Mouse (Mus musculus) hindbrain, embryonic 10.5 days (tissue): ENCODE measurements around the gene Rbm20. TPM values are rescaled to one million over a fixed set of nuclear protein-coding genes. Genes with fewer than 3 reads are reported as not detected.
"Not testable (repeated sequence)": the region's sequence is repeated elsewhere in the genome, so short reads cannot be mapped to it uniquely, and the experiment has no call there.

ENCODE experiments used
- DNase-seq: peaks from one replicate; pipeline ENCODE4 v3.0.0-alpha.2; 2017; ENCODE audit warnings: low spot score
- H3K27ac ChIP-seq: fragments of 300-500 bp; sonication (generic); 2 replicates; pipeline ENCODE4 v1.5.1; 2016; ENCODE audit warnings: mild to moderate bottlenecking, moderate library complexity
- H3K27me3 ChIP-seq: fragments of 300-500 bp; sonication (generic); 2 replicates; pipeline ENCODE4 v1.6.1; 2016; ENCODE audit warnings: mild to moderate bottlenecking; ENCODE audit not compliant: poor library complexity, insufficient read depth, severe bottlenecking
- H3K36me3 ChIP-seq: fragments of 300-500 bp; sonication (generic); 2 replicates; pipeline ENCODE4 v1.6.1; 2016; ENCODE audit warnings: mild to moderate bottlenecking, moderate library complexity
- H3K4me1 ChIP-seq: fragments of 300-500 bp; sonication (generic); replicated peaks from 2 replicates; pipeline ENCODE4 v1.6.1; 2016; ENCODE audit warnings: mild to moderate bottlenecking
- H3K4me3 ChIP-seq: fragments of 300-500 bp; sonication (generic); 2 replicates; pipeline ENCODE4 v1.5.1; 2016; ENCODE audit warnings: mild to moderate bottlenecking, moderate library complexity
- H3K9me3 ChIP-seq: fragments of 300-500 bp; sonication (generic); 2 replicates; pipeline ENCODE4 v1.6.1; 2016; ENCODE audit warnings: mild to moderate bottlenecking, moderate library complexity
- WGBS: fragments of 180-500 bp; shearing (Covaris S2); methylation state at CpG from one replicate; pipeline ENCODE4 v1.1.7; 2016; 5-methylcytosine and 5-hydroxymethylcytosine counted together
- polyA plus RNA-seq: library from polyadenylated mRNA; unstranded; fragments of >200 nt; fragmentation: Nextera tagmentation; extraction: Ambion mirVana; gene quantifications from 2 replicates; pipeline ENCODE4 v1.2.1, GENCODE M21; 2016

Rbm20 gene
- polyA plus RNA-seq, 1 experiment from 2014 or later, result 1.1 TPM

GRCm38 (mm10) chr19:53793994-53794890 lies 117.1 kb downstream of the Rbm20 start:
- Histone ChIP-seq H3K4me1 (peaks cover 5% of the 10 kb centered on the region; the same call in 1 of the 2 replicates), H3K4me3 (no peak overlapping the region), H3K36me3 (no peaks in the 10 kb centered on the region), H3K27ac (no peak overlapping the region), H3K9me3 (no peaks in the 10 kb centered on the region), H3K27me3 (no peaks in the 10 kb centered on the region)
- 85% methylated on average over 23 of the region's 23 CpGs for WGBS
- no peak for DNase-seq

- no peaks in the 10 kb centered on the region for H3K27me3 ChIP-seq
- no peak for DNase-seq
- no peaks in the 10 kb centered on the region for H3K36me3 ChIP-seq
- no peak overlapping the region for H3K4me3 ChIP-seq
- no peak overlapping the region for H3K27ac ChIP-seq
- no peaks in the 10 kb centered on the region for H3K9me3 ChIP-seq
- H3K4me1 ChIP-seq, result peaks cover 8% of the 10 kb centered on the region; the same call in 1 of the 2 replicates
- 80% methylated on average over 4 of the region's 4 CpGs for WGBS
Observed at GRCm38 (mm10) chr19:53794996-53795395, 117.9 kb downstream of the Rbm20 start.

- H3K9me3 ChIP-seq, result no peaks in the 10 kb centered on the region
- H3K27me3 ChIP-seq, result no peaks in the 10 kb centered on the region
- 86% methylated on average over 5 of the region's 5 CpGs for WGBS
- no peaks in the 10 kb centered on the region for H3K36me3 ChIP-seq
- H3K4me1 ChIP-seq, result peaks cover 14% of the 10 kb centered on the region; the same call in 1 of the 2 replicates
- DNase-seq, result no peak
- no peak overlapping the region for H3K27ac ChIP-seq
- no peak overlapping the region for H3K4me3 ChIP-seq
Observed at GRCm38 (mm10) chr19:53796020-53796419, 118.9 kb downstream of the Rbm20 start.

GRCm38 (mm10) chr19:53797770-53798169 lies 120.7 kb downstream of the Rbm20 start:
- WGBS, result 85% methylated on average over 10 of the region's 10 CpGs
- Histone ChIP-seq H3K4me1 (peaks cover 14% of the 10 kb centered on the region; the same call in 1 of the 2 replicates), H3K27ac (no peak overlapping the region), H3K9me3 (no peaks in the 10 kb centered on the region), H3K4me3 (no peak overlapping the region), H3K27me3 (no peaks in the 10 kb centered on the region), H3K36me3 (no peaks in the 10 kb centered on the region)
- no peak for DNase-seq

- H3K27ac ChIP-seq, result no peak overlapping the region; the same call in 1 of the 2 replicates
- no peaks in the 10 kb centered on the region for H3K9me3 ChIP-seq
- no peak overlapping the region for H3K4me3 ChIP-seq
- no peaks in the 10 kb centered on the region for H3K27me3 ChIP-seq
- no peaks in the 10 kb centered on the region for H3K36me3 ChIP-seq
- no peak for DNase-seq
- peaks cover 14% of the 10 kb centered on the region; the same call in 1 of the 2 replicates for H3K4me1 ChIP-seq
- WGBS, result 79% methylated on average over 11 of the region's 11 CpGs
Observed at GRCm38 (mm10) chr19:53799885-53800284, 122.8 kb downstream of the Rbm20 start.

GRCm38 (mm10) chr19:53800365-53800999 lies 123.4 kb downstream of the Rbm20 start:
- H3K27me3 ChIP-seq, result no peaks in the 10 kb centered on the region
- peaks cover 14% of the 10 kb centered on the region; the same call in 1 of the 2 replicates for H3K4me1 ChIP-seq
- 74% methylated on average over 15 of the region's 15 CpGs for WGBS
- H3K36me3 ChIP-seq, result no peaks in the 10 kb centered on the region
- no peak overlapping the region for H3K4me3 ChIP-seq
- H3K9me3 ChIP-seq, result no peaks in the 10 kb centered on the region
- DNase-seq, result no peak
- no peak overlapping the region for H3K27ac ChIP-seq

GRCm38 (mm10) chr19:53801380-53801779 lies 124.3 kb downstream of the Rbm20 start:
- Histone ChIP-seq H3K27ac (no peak overlapping the region), H3K4me1 (peaks cover 19% of the 10 kb centered on the region), H3K4me3 (no peak overlapping the region), H3K27me3 (no peaks in the 10 kb centered on the region), H3K9me3 (no peaks in the 10 kb centered on the region), H3K36me3 (no peaks in the 10 kb centered on the region)
- WGBS, result 93% methylated on average over 5 of the region's 5 CpGs
- no peak for DNase-seq

GRCm38 (mm10) chr19:53801789-53802683 lies 124.9 kb downstream of the Rbm20 start:
- no peaks in the 10 kb centered on the region for H3K9me3 ChIP-seq
- no peak overlapping the region for H3K4me3 ChIP-seq
- H3K36me3 ChIP-seq, result no peaks in the 10 kb centered on the region
- WGBS, result 87% methylated on average over 11 of the region's 11 CpGs
- no peak overlapping the region for H3K27ac ChIP-seq
- no peaks in the 10 kb centered on the region for H3K27me3 ChIP-seq
- H3K4me1 ChIP-seq, result peaks cover 20% of the 10 kb centered on the region
- no peak for DNase-seq

- Histone ChIP-seq H3K4me1 (peaks cover 22% of the 10 kb centered on the region), H3K27ac (no peak overlapping the region), H3K36me3 (no peaks in the 10 kb centered on the region), H3K9me3 (no peaks in the 10 kb centered on the region), H3K27me3 (no peaks in the 10 kb centered on the region), H3K4me3 (no peak overlapping the region)
- DNase-seq, result no peak
- 86% methylated on average over 2 of the region's 2 CpGs for WGBS
Observed at GRCm38 (mm10) chr19:53803954-53804353, 126.8 kb downstream of the Rbm20 start.

- DNase-seq, result no peak
- H3K36me3 ChIP-seq, result no peaks in the 10 kb centered on the region
- H3K9me3 ChIP-seq, result no peaks in the 10 kb centered on the region
- H3K4me1 ChIP-seq, result peaks cover 29% of the 10 kb centered on the region
- no peak overlapping the region for H3K4me3 ChIP-seq
- no peak overlapping the region for H3K27ac ChIP-seq
- H3K27me3 ChIP-seq, result no peaks in the 10 kb centered on the region
- WGBS, result 78% methylated on average over 3 of the region's 3 CpGs
Observed at GRCm38 (mm10) chr19:53805063-53805462, 128.0 kb downstream of the Rbm20 start.

GRCm38 (mm10) chr19:53806126-53806525 lies 129.0 kb downstream of the Rbm20 start:
- WGBS, result 58% methylated on average over 7 of the region's 7 CpGs
- H3K27me3 ChIP-seq, result no peaks in the 10 kb centered on the region
- peaks cover 27% of the 10 kb centered on the region for H3K4me1 ChIP-seq
- H3K27ac ChIP-seq, result peak overlapping the region; percentile 29; the same call in 1 of the 2 replicates
- no peaks in the 10 kb centered on the region for H3K36me3 ChIP-seq
- DNase-seq, result no peak
- H3K9me3 ChIP-seq, result no peaks in the 10 kb centered on the region
- no peak overlapping the region for H3K4me3 ChIP-seq

- H3K4me1 ChIP-seq, result peaks cover 27% of the 10 kb centered on the region
- H3K27me3 ChIP-seq, DNase-seq, H3K36me3 ChIP-seq, H3K9me3 ChIP-seq, H3K4me3 ChIP-seq: not testable (repeated sequence)
- 78% methylated on average over 6 of the region's 6 CpGs for WGBS
- peak overlapping the region; percentile 29; the same call in 1 of the 2 replicates for H3K27ac ChIP-seq
Observed at GRCm38 (mm10) chr19:53806526-53807275, 129.6 kb downstream of the Rbm20 start.
